Mouse (Mus musculus) brain, embryonic 14.5 days (tissue): ENCODE data around the gene Flvcr2. TPM values are rescaled to one million over a fixed set of nuclear protein-coding genes. Genes with fewer than 3 reads are reported as not detected.

Experiments
- DNase-seq: peaks from one replicate; pipeline ENCODE4 v3.0.0-alpha.2; 2011; ENCODE audit warnings: low read depth
- CTCF ChIP-seq: fragments of 200-500 bp; IDR thresholded peaks from 2 replicates; pipeline ENCODE4 v1.5.1; 2012; ENCODE audit warnings: inconsistent platforms, mild to moderate bottlenecking, moderate library complexity, borderline replicate concordance; ENCODE audit not compliant: insufficient read depth, insufficient read length; ENCODE audit errors: extremely low read depth
- POLR2A ChIP-seq: fragments of 200-500 bp; IDR thresholded peaks from 2 replicates; pipeline ENCODE4 v1.6.1; 2012; ENCODE audit warnings: mild to moderate bottlenecking, inconsistent platforms, borderline replicate concordance; ENCODE audit not compliant: poor library complexity, insufficient read depth, insufficient read length, severe bottlenecking; ENCODE audit errors: extremely low read depth
- polyA plus RNA-seq: library from polyadenylated mRNA; depleted of rRNA; stranded (reverse); fragments of >200 nt; gene quantifications from 2 replicates; pipeline ENCODE4 v1.2.3, GENCODE M21; 2012

Gene Flvcr2
- polyA plus RNA-seq, 1 experiment = 4.5 TPM

DNA sequence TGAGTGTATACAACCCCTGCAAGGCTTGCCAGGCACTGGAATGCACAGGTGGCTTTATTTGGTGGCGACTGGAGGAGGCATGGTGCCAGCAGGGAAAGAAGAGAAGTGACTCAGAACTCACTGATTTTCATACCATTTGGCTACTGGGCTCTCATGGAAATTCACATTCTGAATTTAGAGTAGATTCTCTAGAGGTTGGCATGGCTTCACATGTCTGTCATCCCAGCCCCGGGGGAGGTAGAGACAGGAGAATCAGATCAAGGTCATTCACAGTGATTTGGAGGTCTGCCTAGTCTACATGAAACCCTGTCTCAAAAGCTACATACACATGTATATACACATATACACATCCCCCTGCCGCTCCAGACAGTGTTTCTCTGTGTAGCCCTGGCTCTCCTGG, 9.4 kb upstream of the Flvcr2 start:
- no peak for DNase-seq
- TF ChIP-seq CTCF = no peak
- TF ChIP-seq POLR2A = no peak

DNA sequence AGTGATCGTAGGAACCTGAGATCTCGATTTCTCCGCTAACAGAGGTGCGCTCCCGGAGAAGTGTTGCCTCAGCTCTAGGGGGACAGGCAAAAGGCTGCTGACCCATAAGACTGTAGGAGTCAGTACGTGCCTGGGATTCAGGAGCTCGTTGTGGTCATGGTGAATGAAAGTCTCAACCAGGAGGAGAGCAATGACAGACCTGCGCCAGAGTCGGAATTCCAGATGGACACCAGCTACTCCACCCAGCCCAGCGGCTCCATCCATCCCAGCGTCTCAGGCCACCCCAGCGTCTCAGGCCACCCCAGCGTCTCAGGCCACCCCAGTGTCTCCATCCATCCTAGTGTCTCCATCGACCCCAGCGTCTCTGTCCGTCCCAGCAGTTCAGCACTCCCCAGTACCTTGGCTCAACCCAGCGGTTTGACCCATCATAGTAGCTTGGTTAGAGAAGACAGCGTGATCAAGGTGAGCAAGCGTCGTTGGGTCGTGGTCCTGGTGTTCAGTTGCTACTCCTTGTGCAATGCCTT, 419 bp downstream of the Flvcr2 start:
- no peak for DNase-seq
- no peak for TF ChIP-seq POLR2A
- TF ChIP-seq CTCF = no peak

DNA sequence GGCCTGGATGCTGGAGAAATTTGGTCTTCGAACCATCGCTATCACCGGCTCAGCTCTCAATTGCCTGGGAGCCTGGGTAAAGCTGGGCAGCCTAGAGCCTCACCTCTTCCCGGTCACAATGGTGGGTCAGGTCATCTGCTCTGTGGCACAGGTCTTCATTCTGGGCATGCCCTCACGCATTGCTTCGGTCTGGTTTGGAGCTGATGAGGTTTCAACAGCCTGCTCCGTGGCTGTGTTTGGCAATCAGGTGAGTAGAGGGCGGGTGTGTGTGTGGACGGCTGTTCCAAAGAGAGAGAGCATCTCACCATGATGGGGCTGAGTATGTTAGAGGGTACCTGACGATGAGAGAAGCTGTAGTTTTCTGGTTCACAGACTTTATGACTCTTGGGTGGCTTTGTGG, 1.0 kb downstream of the Flvcr2 start:
- no peak for TF ChIP-seq POLR2A
- no peak for TF ChIP-seq CTCF
- DNase-seq = no peak

DNA sequence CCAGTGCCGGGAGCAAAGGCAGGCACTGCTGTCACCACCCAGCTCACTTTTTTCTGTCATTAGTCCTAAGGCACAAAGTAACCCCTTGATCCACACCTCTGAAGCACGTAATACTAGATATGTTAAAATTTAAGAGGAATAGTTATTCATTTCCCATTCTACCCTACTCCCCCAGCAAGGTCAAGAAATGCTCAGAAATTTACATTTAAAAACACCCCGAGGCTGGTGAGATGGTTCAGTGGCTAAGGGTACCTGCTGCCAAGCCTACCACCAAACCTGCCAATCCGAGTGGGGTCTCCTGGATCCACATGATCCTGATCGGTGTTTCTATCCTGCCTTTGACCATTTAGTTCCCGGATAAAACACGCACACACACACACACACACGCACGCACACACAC, 3.5 kb downstream of the Flvcr2 start:
- DNase-seq = no peak
- TF ChIP-seq CTCF (no peak), POLR2A (no peak)

DNA sequence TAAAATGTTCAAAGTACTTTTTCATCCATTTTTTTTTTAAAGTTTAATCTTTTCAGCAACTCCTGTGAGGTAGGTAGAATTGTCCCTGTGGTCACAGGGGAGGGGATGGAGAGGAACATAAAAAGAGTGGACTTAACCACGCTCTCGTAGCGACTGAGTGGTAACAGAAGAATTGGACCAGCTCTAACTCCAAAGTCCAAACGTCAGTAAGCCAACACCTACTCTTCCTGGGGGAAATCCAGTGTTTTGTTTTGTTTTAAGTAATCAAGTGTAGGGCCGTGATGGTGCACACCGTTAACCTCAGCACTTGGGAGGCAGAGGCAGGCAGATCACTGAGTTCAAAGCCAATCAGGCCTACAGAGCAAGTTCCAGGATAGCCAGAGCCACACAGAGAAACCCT, 5.8 kb downstream of the Flvcr2 start:
- TF ChIP-seq CTCF (no peak), POLR2A (no peak)

DNA sequence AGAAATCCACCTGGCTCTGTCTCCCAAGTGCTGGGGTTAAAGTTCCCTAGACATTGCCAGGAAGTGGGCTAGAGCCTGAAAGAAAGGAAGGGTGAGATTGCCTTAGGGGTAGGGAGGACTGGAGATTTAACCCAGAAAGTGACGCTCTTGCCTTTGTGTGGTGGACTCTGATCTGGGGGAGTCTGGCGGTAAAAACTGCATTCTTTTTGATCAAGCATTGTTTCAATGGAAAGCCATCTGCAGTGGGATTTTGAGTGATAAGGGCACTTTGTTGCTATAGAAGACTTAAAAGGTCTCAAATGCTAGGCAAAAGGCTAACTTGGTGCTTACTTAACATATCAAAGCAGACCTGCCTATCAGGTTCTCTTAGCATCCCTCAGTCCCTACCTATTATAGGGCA, 6.9 kb downstream of the Flvcr2 start:
- TF ChIP-seq CTCF = no peak
- TF ChIP-seq POLR2A = no peak
- no peak for DNase-seq

More for the DNA sequence above, 5.8 kb downstream of the Flvcr2 start:
- no peak for DNase-seq

DNA sequence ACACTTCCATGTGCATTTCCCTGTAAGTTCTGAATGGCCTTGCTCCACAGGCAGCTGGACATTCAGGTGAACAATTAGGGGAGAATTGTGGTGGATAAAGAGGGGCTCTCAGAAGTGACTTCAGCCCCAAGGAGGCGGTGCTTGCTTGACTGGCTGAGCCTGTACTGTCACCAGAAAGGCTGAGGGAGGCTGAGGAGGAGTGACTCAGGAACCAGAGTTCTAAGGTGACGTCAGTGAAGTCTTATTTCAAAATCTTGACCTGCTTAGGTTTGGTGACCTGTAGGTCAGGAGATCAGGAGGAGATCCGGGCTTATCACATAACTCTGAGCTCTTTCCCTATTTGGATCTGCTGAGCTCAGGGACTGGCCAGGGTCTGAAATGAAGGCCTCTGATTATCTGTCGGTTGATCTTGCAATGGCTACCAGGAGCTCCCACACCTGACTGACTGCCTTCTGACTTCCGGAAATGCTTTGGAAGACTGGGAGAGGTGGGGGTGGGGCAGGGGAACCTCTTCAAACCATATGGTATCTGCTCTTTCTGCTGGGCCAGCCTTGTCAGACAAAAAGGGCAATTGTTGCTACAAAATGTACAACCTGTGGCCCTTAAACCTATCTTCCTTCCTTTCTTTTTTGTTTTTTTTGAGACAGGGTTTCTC, 8.4 kb downstream of the Flvcr2 start:
- TF ChIP-seq POLR2A (no peak), CTCF (no peak)
- DNase-seq = no peak

DNA sequence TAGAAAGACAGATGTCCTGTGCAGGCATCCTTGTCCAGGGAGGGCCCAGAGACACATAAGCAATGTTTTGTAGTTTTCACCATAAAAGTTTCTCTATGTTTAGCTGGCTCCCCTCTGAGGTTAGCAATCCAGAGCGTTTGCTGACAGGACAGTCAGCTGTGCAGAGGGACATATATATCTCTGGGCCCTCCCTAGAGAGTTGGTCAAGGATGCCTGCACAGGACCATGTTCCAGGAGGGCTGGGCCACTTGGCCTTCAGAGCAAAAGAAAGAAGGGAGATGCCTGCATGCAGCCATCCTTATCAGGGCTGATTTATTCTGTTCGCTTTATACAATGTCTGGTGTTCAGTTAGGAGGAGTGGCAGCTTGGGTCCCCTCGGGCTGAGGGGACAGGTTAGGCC, 10.1 kb downstream of the Flvcr2 start:
- TF ChIP-seq CTCF = no peak
- TF ChIP-seq POLR2A = no peak
- DNase-seq = no peak

DNA sequence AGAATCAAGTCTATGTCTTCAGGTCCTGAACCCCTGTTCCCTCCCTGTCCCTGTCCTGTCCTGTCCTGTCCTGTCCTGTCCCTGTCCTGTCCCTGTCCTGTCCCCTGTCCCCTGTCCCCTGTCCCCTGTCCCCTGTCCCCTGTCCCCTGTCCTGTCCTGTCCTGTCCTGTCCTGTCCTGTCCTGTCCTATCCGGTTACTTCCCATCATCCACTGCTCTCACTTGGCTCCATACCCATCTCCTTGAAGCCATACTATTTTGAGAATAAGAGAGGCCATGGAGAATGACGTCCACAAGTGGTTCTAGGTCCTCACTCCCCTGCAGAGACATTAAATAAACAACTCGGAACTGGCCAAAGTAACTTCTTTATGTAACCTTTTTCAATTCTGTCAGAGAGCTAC, 10.7 kb downstream of the Flvcr2 start:
- DNase-seq = no peak
- no peak for TF ChIP-seq CTCF
- TF ChIP-seq POLR2A = no peak

DNA sequence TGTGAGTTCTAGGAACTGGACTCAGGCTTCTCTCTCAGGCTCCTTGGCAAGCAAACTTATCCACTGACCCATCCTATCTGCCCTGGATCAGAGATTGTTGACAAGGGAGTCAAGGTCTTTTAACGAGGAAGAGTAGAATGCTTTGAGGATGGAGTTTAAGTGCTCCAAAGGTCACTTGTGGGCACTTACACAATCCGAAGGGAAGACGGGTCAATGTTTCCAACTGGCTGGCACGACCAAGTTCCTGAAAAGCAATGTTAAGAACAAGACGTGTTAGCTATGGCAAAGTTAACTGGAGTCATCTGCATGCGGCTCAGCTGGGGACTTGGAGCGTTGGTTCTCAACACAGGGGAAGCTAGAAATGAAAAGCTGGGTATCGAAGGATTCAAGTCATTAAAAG, 12.4 kb downstream of the Flvcr2 start:
- DNase-seq = no peak
- TF ChIP-seq POLR2A (no peak), CTCF (no peak)

DNA sequence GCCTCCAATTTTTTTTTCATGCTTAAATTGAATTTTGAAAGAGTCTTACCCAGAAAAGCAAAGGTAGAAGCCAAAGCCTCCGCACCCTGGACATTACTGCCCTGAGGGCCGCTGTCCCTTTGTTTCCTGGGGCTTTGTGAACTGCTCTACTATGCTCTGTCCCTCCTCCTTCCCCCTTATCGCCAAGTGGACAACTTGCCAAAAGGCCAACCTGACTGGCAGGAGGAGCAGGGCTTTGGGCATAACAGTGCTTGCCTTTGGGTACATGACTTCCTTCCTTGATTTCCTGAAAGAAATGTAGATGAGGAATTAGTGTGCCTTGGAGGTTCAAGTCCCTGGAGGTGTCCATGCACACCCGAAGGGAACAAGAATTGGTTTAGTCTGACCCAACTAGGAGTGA, 15.1 kb downstream of the Flvcr2 start:
- no peak for DNase-seq
- no peak for TF ChIP-seq POLR2A
- TF ChIP-seq CTCF = no peak

DNA sequence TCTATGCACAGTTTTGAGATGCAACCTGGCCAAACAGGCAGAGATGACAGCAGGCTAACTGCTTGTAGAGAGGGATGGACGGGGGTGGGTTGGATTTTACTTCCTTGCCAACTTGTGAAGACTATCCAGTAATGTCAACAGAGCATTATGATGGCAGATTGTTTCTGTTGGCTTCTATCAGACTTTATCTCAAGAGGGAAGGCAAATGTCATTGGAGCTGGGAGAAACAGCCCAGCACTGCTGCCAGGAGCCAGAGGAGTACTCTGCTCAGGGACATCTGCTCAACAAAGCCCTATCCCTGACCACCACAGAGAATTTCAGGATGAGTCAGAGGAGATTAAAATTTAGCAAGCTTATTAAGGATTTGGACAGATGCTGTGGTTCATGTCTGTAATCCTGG, 18.3 kb downstream of the Flvcr2 start:
- TF ChIP-seq CTCF (no peak), POLR2A (no peak)
- DNase-seq = no peak
